Mouse (Mus musculus) thymus, adult 2 months (tissue): Measurements from ENCODE around the gene Neurod6.

Source experiments
- CTCF ChIP-seq: fragments of 200-500 bp; IDR thresholded peaks from 2 replicates; pipeline ENCODE4 v1.5.1; 2012; ENCODE audit warnings: mild to moderate bottlenecking, control low read depth, low read length, moderate library complexity, borderline replicate concordance; ENCODE audit not compliant: control insufficient read depth, poor library complexity, insufficient read depth; ENCODE audit errors: extremely low read depth
- POLR2A ChIP-seq: fragments of 200-500 bp; IDR thresholded peaks from 2 replicates; pipeline ENCODE4 v1.6.1; 2012; ENCODE audit warnings: mild to moderate bottlenecking, low read length, control low read depth, moderate library complexity; ENCODE audit not compliant: control insufficient read depth, poor library complexity, insufficient read depth; ENCODE audit errors: extremely low read depth

DNA sequence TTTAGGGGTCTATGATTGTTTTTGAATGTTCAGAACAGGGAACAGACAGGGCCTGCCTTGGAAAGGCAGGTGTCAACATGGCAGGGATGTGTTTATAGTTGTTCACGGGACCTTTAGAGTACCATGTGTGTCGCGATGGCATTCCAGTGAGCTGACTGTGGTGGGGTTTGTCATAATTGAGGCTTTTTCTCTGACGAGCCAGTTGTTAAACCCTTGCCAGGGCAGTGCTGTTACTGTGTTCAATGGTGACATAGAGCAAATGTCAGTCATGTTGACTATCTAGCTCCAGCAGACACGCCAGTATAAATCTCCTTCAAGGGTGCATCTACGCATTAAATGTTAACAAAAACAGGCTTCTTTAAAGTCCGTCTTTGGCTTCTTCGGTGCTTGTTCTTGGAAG, 31.5 kb downstream of the Neurod6 start:
- TF ChIP-seq CTCF (no peak), POLR2A (no peak)
